Mouse (Mus musculus) CH12.LX (cell line): ENCODE measurements around the gene Fam166a. TPM values are rescaled to one million over a fixed set of nuclear protein-coding genes. Genes with fewer than 3 reads are reported as not detected.

Source experiments
- DNase-seq: peaks from one replicate; pipeline ENCODE4 v3.0.0-alpha.2; 2013; ENCODE audit errors: extremely low read depth
- H3K27ac ChIP-seq: 2 replicates; pipeline ENCODE4 v1.5.1; 2012; ENCODE audit warnings: low read depth, mild to moderate bottlenecking, control low read depth, moderate library complexity; ENCODE audit not compliant: insufficient read depth
- H3K27me3 ChIP-seq: replicated peaks from 2 replicates; pipeline ENCODE3; 2012; ENCODE audit warnings: inconsistent platforms
- H3K36me3 ChIP-seq, 2 experiments: replicated peaks in 1 of 2; 2 replicates each; pipeline versions ENCODE3 to v1.6.1; 2012; ENCODE audit warnings: inconsistent platforms in 1 of 2, low read length in 1 of 2, mild to moderate bottlenecking in 1 of 2, mixed read lengths in 1 of 2, moderate library complexity in 1 of 2; ENCODE audit not compliant: control insufficient read depth in 1 of 2, insufficient read depth in 1 of 2
- H3K4me1 ChIP-seq, 2 experiments: 2 replicates each; pipeline ENCODE4 v1.6.1; 2012; ENCODE audit warnings: inconsistent platforms in 1 of 2, moderate library complexity in 1 of 2; ENCODE audit not compliant: insufficient read depth in 2 of 2, control insufficient read depth in 1 of 2
- H3K4me2 ChIP-seq: 2 replicates; pipeline ENCODE4 v1.6.1; 2012; ENCODE audit warnings: low read depth, mild to moderate bottlenecking, control low read depth; ENCODE audit not compliant: poor library complexity, insufficient read depth, severe bottlenecking
- H3K4me3 ChIP-seq, 3 experiments: fragments of 150-350 bp in 1 of 3; sonication (generic) in 1 of 3; replicated peaks in 1 of 3; 2 replicates each; pipeline versions ENCODE3 to v1.5.1; 2011 to 2012; ENCODE audit warnings: low read depth in 2 of 3, low read length in 2 of 3, mild to moderate bottlenecking in 2 of 3, moderate library complexity in 2 of 3, control low read depth in 1 of 3, improper control_type of control experiment in 1 of 3, inconsistent platforms in 1 of 3, mixed read lengths in 1 of 3; ENCODE audit not compliant: poor library complexity in 1 of 3
- H3K79me2 ChIP-seq: replicated peaks from 2 replicates; pipeline ENCODE4 v1.6.1; 2012; ENCODE audit warnings: mild to moderate bottlenecking, moderate library complexity; ENCODE audit not compliant: control insufficient read depth, poor library complexity, insufficient read depth, severe bottlenecking; ENCODE audit errors: extremely low read depth
- H3K9ac ChIP-seq: 2 replicates; pipeline ENCODE4 v1.6.1; 2012; ENCODE audit warnings: low read depth, mild to moderate bottlenecking, control low read depth, moderate library complexity; ENCODE audit not compliant: insufficient read depth
- H3K9me3 ChIP-seq: replicated peaks from 2 replicates; pipeline ENCODE3; 2012; ENCODE audit warnings: low read length, inconsistent platforms, mixed read lengths
- CHD1 ChIP-seq: IDR thresholded peaks from 2 replicates; pipeline ENCODE4 v1.6.1; 2012; ENCODE audit warnings: low read depth, low read length, improper control_type of control experiment, inconsistent platforms
- CTCF ChIP-seq, 2 experiments: IDR thresholded peaks in 1 of 2; conservative IDR thresholded peaks in 1 of 2; 2 replicates each; pipeline ENCODE4 v1.5.1; 2011 to 2012; ENCODE audit warnings: low read depth in 2 of 2, low read length in 2 of 2, improper control_type of control experiment in 1 of 2, inconsistent platforms in 1 of 2, mild to moderate bottlenecking in 1 of 2, moderate library complexity in 1 of 2
- ELF1 ChIP-seq: IDR thresholded peaks from 2 replicates; pipeline ENCODE4 v1.6.1; 2014; ENCODE audit warnings: low read depth, mild to moderate bottlenecking, inconsistent platforms, low read length, improper control_type of control experiment
- EP300 ChIP-seq: IDR thresholded peaks from 2 replicates; pipeline ENCODE4 v1.6.1; 2011; ENCODE audit warnings: low read length, improper control_type of control experiment
- HCFC1 ChIP-seq: IDR thresholded peaks from 2 replicates; pipeline ENCODE4 v1.6.1; 2012; ENCODE audit warnings: low read depth, mild to moderate bottlenecking, inconsistent platforms, low read length, improper control_type of control experiment
- IRF4 ChIP-seq: IDR thresholded peaks from 2 replicates; pipeline ENCODE4 v1.6.1; 2014; ENCODE audit warnings: low read depth, mild to moderate bottlenecking, inconsistent platforms, low read length, improper control_type of control experiment
- JUND ChIP-seq: conservative IDR thresholded peaks from 2 replicates; pipeline ENCODE4 v1.6.1; 2011; ENCODE audit warnings: low read depth, low read length, improper control_type of control experiment
- MAFK ChIP-seq: IDR thresholded peaks from 2 replicates; pipeline ENCODE4 v1.6.1; 2011; ENCODE audit warnings: low read length, improper control_type of control experiment; ENCODE audit not compliant: insufficient replicate concordance
- MAX ChIP-seq: IDR thresholded peaks from 2 replicates; pipeline ENCODE4 v1.6.1; 2011; ENCODE audit warnings: low read length, improper control_type of control experiment
- MEF2A ChIP-seq: IDR thresholded peaks from 2 replicates; pipeline ENCODE4 v1.6.1; 2014; ENCODE audit warnings: low read depth, mild to moderate bottlenecking, inconsistent platforms, low read length, improper control_type of control experiment, borderline replicate concordance
- MYC ChIP-seq: IDR thresholded peaks from 2 replicates; pipeline ENCODE4 v1.6.1; 2011; ENCODE audit warnings: low read depth, mild to moderate bottlenecking, improper control_type of control experiment, low read length
- NELFE ChIP-seq: IDR thresholded peaks from 2 replicates; pipeline ENCODE4 v1.6.1; 2011; ENCODE audit warnings: low read depth, low read length, improper control_type of control experiment
- PAX5 ChIP-seq: IDR thresholded peaks from 2 replicates; pipeline ENCODE4 v1.6.1; 2012; ENCODE audit warnings: low read length, inconsistent platforms, mixed read lengths
- RAD21 ChIP-seq: IDR thresholded peaks from 2 replicates; pipeline ENCODE4 v1.6.1; 2011; ENCODE audit warnings: low read depth, mild to moderate bottlenecking, low read length, improper control_type of control experiment, moderate library complexity
- RCOR1 ChIP-seq: conservative IDR thresholded peaks from 2 replicates; pipeline ENCODE4 v1.6.1; 2012; ENCODE audit warnings: low read depth, mild to moderate bottlenecking, inconsistent platforms, low read length, improper control_type of control experiment
- SIN3A ChIP-seq: IDR thresholded peaks from 2 replicates; pipeline ENCODE4 v1.6.1; 2012; ENCODE audit warnings: low read length, improper control_type of control experiment, inconsistent platforms
- SMC3 ChIP-seq: IDR thresholded peaks from 2 replicates; pipeline ENCODE4 v1.6.1; 2011; ENCODE audit warnings: low read depth, low read length, improper control_type of control experiment
- USF2 ChIP-seq: conservative IDR thresholded peaks from 2 replicates; pipeline ENCODE4 v1.6.1; 2011; ENCODE audit warnings: low read depth, low read length, improper control_type of control experiment
- ZKSCAN1 ChIP-seq: IDR thresholded peaks from 2 replicates; pipeline ENCODE4 v1.6.1; 2012; ENCODE audit warnings: low read depth, inconsistent platforms, low read length, improper control_type of control experiment, borderline replicate concordance
- ZMIZ1 ChIP-seq: IDR thresholded peaks from 2 replicates; pipeline ENCODE4 v1.6.1; 2012; ENCODE audit warnings: low read depth, mild to moderate bottlenecking, inconsistent platforms, low read length, improper control_type of control experiment
- dilution Hi-C: fragments of 300-500 bp; cut with MboI; formaldehyde crosslinking; loops from 2 replicates; pipeline ENCODE4 v1.14.3; 2020; ENCODE audit warnings: low sequenced_read_pairs; ENCODE audit not compliant: extremely low pct_unique_long_range_greater_than_20kb, extremely low pct_ligation_motif_present
- in situ Hi-C: fragments of 300-500 bp; cut with MboI; formaldehyde crosslinking; loops from 3 replicates; pipeline ENCODE4 v1.14.3; 2019; ENCODE audit warnings: low sequenced_read_pairs, low pct_ligation_motif_present, low pct_unique_long_range_greater_than_20kb, mixed read lengths
- polyA plus RNA-seq: library from polyadenylated mRNA; unstranded; fragments of >175 nt; gene quantifications from 2 replicates; pipeline ENCODE4 v1.2.1, GENCODE M21; 2012; ENCODE audit warnings: low read depth; ENCODE audit not compliant: insufficient read length
- total RNA-seq, 2 experiments: library from RNA; depleted of rRNA; stranded (reverse); fragments of 300-350 nt in 1 of 2; fragments of >200 nt in 1 of 2; gene quantifications; 2 replicates each; pipeline ENCODE4 v1.2.3; 2012 to 2014

The Fam166a gene
- total and polyA plus RNA-seq, 3 experiments: 0.38 to 23.4 TPM; not detected in 1

DNA sequence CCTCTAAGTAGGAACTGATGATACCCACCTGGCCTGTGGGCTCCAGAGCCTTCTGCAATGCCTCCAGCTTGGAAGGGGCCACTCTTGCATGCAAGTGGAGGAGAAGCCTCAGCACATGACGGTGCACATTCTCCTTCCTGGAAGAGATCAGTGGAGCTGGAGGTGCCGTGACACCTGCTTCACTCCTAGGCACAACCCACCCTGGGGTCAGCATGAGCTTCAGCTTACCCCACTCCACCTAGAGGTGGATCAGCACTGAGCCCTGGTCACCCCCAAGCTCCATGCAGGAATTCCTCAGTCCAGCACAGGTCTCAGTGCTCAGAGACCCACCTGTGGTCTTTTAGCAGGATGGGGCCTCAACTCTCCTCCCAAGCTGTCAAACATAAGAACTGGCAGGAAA, 17.9 kb upstream of the Fam166a start:
- in situ Hi-C loops: no loop called here
- Histone ChIP-seq H3K4me3 (no peak overlapping the region), H3K4me1 (peaks cover 0 to 11% of the 10 kb centered on the region in 2 experiments; a peak in 2 of 4 replicates), H3K9ac (no peak overlapping the region), H3K79me2 (no peaks in the 10 kb centered on the region), H3K4me2 (no peak overlapping the region), H3K27ac (no peak overlapping the region), H3K27me3 (no peaks in the 10 kb centered on the region), H3K36me3 (peaks cover 60 to 74% of the 10 kb centered on the region in 2 experiments), H3K9me3 (no peaks in the 10 kb centered on the region)
- dilution Hi-C loops: no loop called here
- no peak for DNase-seq
- TF ChIP-seq USF2: no peak
- no peak for TF ChIP-seq CHD1
- TF ChIP-seq ZKSCAN1: no peak
- TF ChIP-seq IRF4: no peak
- TF ChIP-seq CTCF (conservative IDR thresholded peaks at IDR 0.05 in 1 of 2, IDR thresholded peaks at IDR 0.05 in 1 of 2; ENCODE audit: low read depth in 2 of 2, low read length in 2 of 2): no peak

DNA sequence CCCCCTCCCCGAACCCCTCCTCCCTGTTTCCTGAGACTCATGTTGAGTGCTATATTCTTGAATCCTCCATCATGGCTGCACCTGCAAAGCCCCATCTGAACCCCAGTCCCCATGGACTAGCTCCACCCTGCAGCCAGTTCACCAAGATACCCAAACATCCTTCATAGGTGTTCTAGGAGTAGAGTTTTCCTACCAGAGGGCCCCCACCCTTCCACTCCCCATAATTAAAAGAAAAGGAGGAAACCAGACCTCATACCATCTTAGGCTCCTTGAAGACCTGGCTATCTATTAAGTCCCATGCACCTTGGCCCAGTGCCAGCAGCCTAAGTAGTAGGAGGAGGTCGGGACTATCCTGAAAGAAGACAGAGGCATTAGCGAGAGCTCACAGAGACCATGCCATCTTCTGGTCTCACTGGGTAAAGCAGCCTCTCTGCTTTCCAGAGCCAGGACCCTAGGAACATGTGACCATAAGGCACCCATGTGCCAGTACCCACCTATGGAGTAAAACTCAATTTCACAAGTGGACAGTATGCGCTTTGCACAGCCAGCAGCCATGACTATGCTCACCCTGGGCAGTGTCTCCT, 14.8 kb upstream of the Fam166a start:
- no peak overlapping the region for H3K4me3 ChIP-seq
- DNase-seq: no peak
- dilution Hi-C loops: no loop called here

DNA sequence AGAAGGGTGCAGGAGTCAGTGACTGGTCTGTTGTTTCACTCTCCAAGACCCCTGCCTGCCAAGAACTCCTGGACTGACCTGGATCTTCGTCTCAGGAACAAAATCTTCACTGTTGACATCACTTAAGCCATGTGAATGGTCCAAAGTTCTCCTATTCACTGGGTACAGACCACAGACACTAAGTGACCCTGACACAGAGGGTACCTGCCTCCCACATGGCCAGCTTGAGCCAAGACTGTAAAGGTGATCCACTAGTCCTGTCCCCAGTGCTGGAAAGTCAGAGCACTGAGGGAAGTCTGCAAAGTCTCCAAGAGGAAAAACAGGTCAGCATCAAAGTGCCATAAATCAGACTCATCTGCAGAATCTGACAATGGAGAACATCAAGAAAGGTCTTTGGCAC, 11.0 kb upstream of the Fam166a start:
- Histone ChIP-seq H3K4me3 (no peak overlapping the region), H3K36me3 (peaks cover 57 to 71% of the 10 kb centered on the region in 2 experiments), H3K4me2 (no peak overlapping the region), H3K9ac (no peak overlapping the region), H3K9me3 (no peaks in the 10 kb centered on the region), H3K27ac (no peak overlapping the region), H3K4me1 (peaks cover 7 to 29% of the 10 kb centered on the region in 2 experiments), H3K79me2 (peaks cover 23% of the 10 kb centered on the region), H3K27me3 (no peaks in the 10 kb centered on the region)
- DNase-seq: no peak
- in situ Hi-C loops: loop anchor here (5.0 kb wide), 1 partner anchor 45 kb away; no protein-coding TSS in a partner anchor
- dilution Hi-C loops: no loop called here
- TF ChIP-seq SIN3A: no peak
- no peak for TF ChIP-seq RCOR1
- no peak for TF ChIP-seq ELF1
- no peak for TF ChIP-seq PAX5
- no peak for TF ChIP-seq EP300
- no peak for TF ChIP-seq MYC
- no peak for TF ChIP-seq HCFC1
- TF ChIP-seq MAFK: no peak
- no peak for TF ChIP-seq MAX
- TF ChIP-seq MEF2A: no peak
- no peak for TF ChIP-seq ZMIZ1
- no peak for TF ChIP-seq CHD1
- TF ChIP-seq USF2: no peak
- TF ChIP-seq JUND: no peak

More for the DNA sequence above, 14.8 kb upstream of the Fam166a start:
- Histone ChIP-seq H3K27ac (no peak overlapping the region), H3K4me1 (peaks cover 2 to 6% of the 10 kb centered on the region in 2 experiments; a peak in 2 of 4 replicates), H3K4me2 (no peak overlapping the region), H3K9ac (no peak overlapping the region), H3K27me3 (no peaks in the 10 kb centered on the region), H3K9me3 (no peaks in the 10 kb centered on the region), H3K79me2 (peaks cover 5% of the 10 kb centered on the region; the same call in 1 of the 2 replicates), H3K36me3 (peaks cover 84 to 95% of the 10 kb centered on the region in 2 experiments)
- peak in 1 of 2 experiments; percentile 43; a peak in 2 of 4 replicates for TF ChIP-seq CTCF (conservative IDR thresholded peaks at IDR 0.05 in 1 of 2, IDR thresholded peaks at IDR 0.05 in 1 of 2; ENCODE audit: low read depth in 2 of 2, low read length in 2 of 2)
- TF ChIP-seq SMC3: peak; percentile 45
- TF ChIP-seq NELFE: no peak
- peak; percentile 18 for TF ChIP-seq RAD21
- no peak for TF ChIP-seq RCOR1
- in situ Hi-C loops: no loop called here
